Mouse (Mus musculus) small intestine, adult 10 weeks (tissue): Measurements from ENCODE around the gene Ikzf3. TPM values are rescaled to one million over a fixed set of nuclear protein-coding genes. Genes with fewer than 3 reads are reported as not detected.

ENCODE experiments used
- polyA plus RNA-seq: library from polyadenylated mRNA; stranded (reverse); fragments of 350-450 nt; fragmentation: Illumina TruSeq; extraction: RNeasy Lipid Tissue Mini Kit (QIAGEN cat#74804); gene quantifications from one replicate; pipeline ENCODE4 v1.2.3, GENCODE M21; 2014; ENCODE audit warnings: low replicate concordance

Ikzf3 gene
- 5.1 TPM for polyA plus RNA-seq

DNA sequence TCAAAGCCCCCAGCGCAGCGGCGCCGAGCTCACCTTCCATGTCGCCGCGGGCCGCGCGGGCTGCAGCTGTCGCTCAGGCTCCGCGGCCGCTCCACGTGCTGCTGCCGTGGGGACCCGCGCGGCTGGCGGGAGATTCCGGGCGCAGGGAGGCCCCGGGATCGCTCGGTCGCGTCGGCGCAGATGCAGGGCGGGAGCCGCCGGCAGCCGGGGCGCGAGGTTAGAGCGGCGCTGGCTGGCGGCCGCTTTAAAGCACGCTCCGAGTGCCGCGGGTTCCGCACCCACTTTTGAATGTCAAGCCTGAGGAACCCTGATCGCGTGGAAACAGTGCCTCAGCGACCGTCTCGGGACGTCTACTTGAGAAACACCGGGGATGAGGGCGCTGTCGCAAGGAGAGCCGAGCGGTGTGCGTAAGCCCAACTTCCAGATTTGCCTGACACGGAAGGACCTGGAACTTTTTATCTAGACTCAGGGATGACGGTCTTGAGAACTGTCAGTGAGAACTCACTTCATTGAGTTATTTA lies at the start of gene Ikzf3:
TSS of gene Ikzf3 (minus strand) at position 321 of the 521 bp plus-strand sequence.

GRCm38 (mm10) chr11:98586892-98587563 lies 41.2 kb upstream of the Ikzf3 start, which contains the start of gene Ormdl3:
Gene Ormdl3 (minus strand): TSS chr11:98587368.

DNA sequence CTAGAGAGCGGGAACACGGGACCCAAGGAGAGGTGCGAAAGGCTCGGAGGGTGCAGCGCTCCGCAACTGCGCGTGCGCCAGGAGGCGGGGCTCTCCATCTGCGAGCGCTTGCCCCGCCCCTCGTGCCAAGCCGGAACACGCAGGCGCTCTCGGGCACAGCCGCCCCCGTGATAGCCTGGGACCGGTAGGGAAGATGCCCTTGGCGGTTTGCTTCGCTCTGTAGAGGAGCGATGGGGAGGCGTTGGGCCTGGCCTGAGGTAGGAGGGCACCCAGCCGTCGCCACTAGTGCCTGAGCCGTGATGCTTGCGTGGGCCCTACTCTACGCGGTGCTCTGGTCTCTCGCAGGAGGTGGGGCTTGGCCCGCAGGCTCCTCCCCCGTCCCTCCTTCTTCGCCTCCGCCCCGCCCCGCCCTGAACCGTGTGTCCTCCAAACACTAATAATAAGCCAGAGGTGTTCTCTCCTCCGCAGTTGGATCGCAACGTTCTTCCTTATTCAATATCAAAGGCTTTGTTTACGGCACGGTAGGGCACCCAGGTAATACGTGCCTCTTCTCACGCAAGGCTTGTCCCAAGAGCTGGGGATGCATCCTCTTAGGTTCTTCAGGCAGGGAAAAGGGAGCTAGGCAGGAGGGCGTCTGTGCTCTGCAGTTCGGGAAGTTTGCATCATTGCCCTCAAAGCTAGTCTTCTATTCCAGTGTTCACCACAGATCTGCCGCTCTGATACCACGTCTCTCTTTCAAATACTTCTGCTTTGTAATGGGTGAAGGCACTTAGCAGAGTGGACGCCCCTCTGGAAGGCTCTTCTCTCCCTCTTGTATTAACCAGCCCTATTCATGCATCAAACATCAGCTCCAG lies 5.4 kb upstream of the Ikzf3 start, which contains the start of gene Zpbp2:
TSS of gene Zpbp2 (plus strand) at position 123 of the 854 bp plus-strand sequence.

DNA sequence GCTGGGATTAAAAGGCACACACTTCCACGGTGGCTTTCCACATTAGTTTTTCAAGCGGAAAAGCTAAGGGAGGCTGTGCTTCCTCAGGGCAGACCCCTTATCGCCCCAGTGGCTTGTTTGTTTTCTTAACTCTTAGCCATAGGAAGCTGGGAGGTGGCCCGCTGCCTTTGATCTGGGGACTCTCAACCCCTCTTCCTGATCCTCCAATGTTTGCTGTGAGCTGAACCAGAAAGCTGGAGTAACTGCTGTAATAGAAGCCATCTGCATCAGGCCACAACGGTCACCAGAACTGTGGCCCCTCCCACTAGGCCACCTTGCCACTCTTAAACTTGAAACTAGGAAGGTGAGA lies 99.6 kb downstream of the Ikzf3 start, which contains the start of gene Grb7:
TSS of gene Grb7 (plus strand) at position 182 of the 349 bp plus-strand sequence.

GRCm38 (mm10) chr11:98438331-98439158 lies 107.3 kb downstream of the Ikzf3 start, which contains the start of gene Mien1:
Gene Mien1 (minus strand): TSS chr11:98438991.

Other genes with a start within 250 kb of the Ikzf3 start
- gene Neurod2, start 216.4 kb downstream of the Ikzf3 start, polyA plus RNA-seq: not detected
- 5.9 TPM for gene Ppp1r1b, start 197.6 kb downstream of the Ikzf3 start, polyA plus RNA-seq
- 1.0 TPM for gene Stard3, start 187.7 kb downstream of the Ikzf3 start, polyA plus RNA-seq
- gene Tcap, start 162.2 kb downstream of the Ikzf3 start, polyA plus RNA-seq: not detected
- gene Pnmt, start 159.6 kb downstream of the Ikzf3 start, polyA plus RNA-seq: not detected
- not detected for gene Pgap3, start 145.5 kb downstream of the Ikzf3 start, polyA plus RNA-seq
- 2.1 TPM for gene Erbb2, start 133.6 kb downstream of the Ikzf3 start, polyA plus RNA-seq
- gene Mien1, start 107.0 kb downstream of the Ikzf3 start, polyA plus RNA-seq: 31.8 TPM
- 2.2 TPM for gene Grb7, start 99.6 kb downstream of the Ikzf3 start, polyA plus RNA-seq
- 1.0 TPM for gene Zpbp2, start 5.1 kb upstream of the Ikzf3 start, polyA plus RNA-seq
- gene Ormdl3, start 41.3 kb upstream of the Ikzf3 start, polyA plus RNA-seq: 5.3 TPM
- gene Lrrc3c, start 52.3 kb upstream of the Ikzf3 start, polyA plus RNA-seq: not detected
- not detected for gene Gm12355, start 79.6 kb upstream of the Ikzf3 start, polyA plus RNA-seq
- not detected for gene Gsdma3, start 80.3 kb upstream of the Ikzf3 start, polyA plus RNA-seq
- gene Gsdma2, start 100.7 kb upstream of the Ikzf3 start, polyA plus RNA-seq: 0.71 TPM
- 0.33 TPM for gene Gsdma, start 118.3 kb upstream of the Ikzf3 start, polyA plus RNA-seq
- gene Psmd3, start 136.5 kb upstream of the Ikzf3 start, polyA plus RNA-seq: 9.9 TPM
- not detected for gene Csf3, start 155.2 kb upstream of the Ikzf3 start, polyA plus RNA-seq
- gene Med24, start 183.4 kb upstream of the Ikzf3 start, polyA plus RNA-seq: 0.97 TPM
- 3.7 TPM for gene Thra, start 194.6 kb upstream of the Ikzf3 start, polyA plus RNA-seq
- gene Nr1d1, start 229.3 kb upstream of the Ikzf3 start, polyA plus RNA-seq: 3.0 TPM
- 71.9 TPM for gene Msl1, start 249.5 kb upstream of the Ikzf3 start, polyA plus RNA-seq